Mouse (Mus musculus) urinary bladder, postnatal 36 days (tissue): ENCODE measurements at regions not wholly inside any gene's neighbourhood (a gene's known extent, or its start where the extent isn't known, plus 50 kb on each side); places are given as distances from the start of the nearest gene placed in this dataset.

Source experiments
- DNase-seq, 2 experiments: peaks; one replicate each; pipeline ENCODE4 v3.0.0; 2022; ENCODE audit warnings: low spot score in 2 of 2, mixed read lengths in 1 of 2

GRCm38 (mm10) chr15:62901955-62902354 is 943.0 kb downstream of the Gsdmc2 start:
- DNase-seq = no peak

- DNase-seq = no peak
Observed at GRCm38 (mm10) chr15:62889798-62890197, 955.2 kb downstream of the Gsdmc2 start.

GRCm38 (mm10) chr15:62885331-62885730 is 959.6 kb downstream of the Gsdmc2 start:
- no peak for DNase-seq

- no peak for DNase-seq
Observed at GRCm38 (mm10) chr15:62871082-62871766, 973.8 kb downstream of the Gsdmc2 start.

GRCm38 (mm10) chr15:62862574-62862973 is 982.4 kb downstream of the Gsdmc2 start:
- no peak for DNase-seq

- no peak for DNase-seq
Observed at GRCm38 (mm10) chr15:62861422-62861821, 983.6 kb downstream of the Gsdmc2 start.

GRCm38 (mm10) chr15:62849326-62849725 is 995.7 kb downstream of the Gsdmc2 start:
- no peak for DNase-seq

- DNase-seq = no peak
Observed at GRCm38 (mm10) chr15:62845884-62846283, 999.1 kb downstream of the Gsdmc2 start.

- DNase-seq = no peak
Observed at GRCm38 (mm10) chr15:62825586-62825985, 1019.4 kb downstream of the Gsdmc2 start.

- no peak for DNase-seq
Observed at GRCm38 (mm10) chr15:62823861-62824518, 1021.0 kb downstream of the Gsdmc2 start.

- DNase-seq = no peak
Observed at GRCm38 (mm10) chr15:62822305-62822704, 1022.7 kb downstream of the Gsdmc2 start.

- no peak for DNase-seq
Observed at GRCm38 (mm10) chr15:62813093-62813492, 1031.9 kb downstream of the Gsdmc2 start.

- no peak for DNase-seq
Observed at GRCm38 (mm10) chr15:62812026-62812425, 1033.0 kb downstream of the Gsdmc2 start.

GRCm38 (mm10) chr15:62809320-62809719 is 1035.7 kb downstream of the Gsdmc2 start:
- no peak for DNase-seq

GRCm38 (mm10) chr15:62808087-62808808 is 1036.7 kb downstream of the Gsdmc2 start:
- no peak for DNase-seq

- DNase-seq = no peak
Observed at GRCm38 (mm10) chr15:62807364-62807763, 1037.6 kb downstream of the Gsdmc2 start.

- no peak for DNase-seq
Observed at GRCm38 (mm10) chr15:62802770-62803169, 1042.2 kb downstream of the Gsdmc2 start.

GRCm38 (mm10) chr15:62798731-62799130 is 1046.2 kb downstream of the Gsdmc2 start:
- DNase-seq = peak in 1 of 2 experiments; percentile 8

- no peak for DNase-seq
Observed at GRCm38 (mm10) chr15:62793569-62793968, 1051.4 kb downstream of the Gsdmc2 start.

- DNase-seq = no peak
Observed at GRCm38 (mm10) chr15:62792084-62792483, 1052.9 kb downstream of the Gsdmc2 start.

- no peak for DNase-seq
Observed at GRCm38 (mm10) chr15:62787753-62788152, 1057.2 kb downstream of the Gsdmc2 start.

GRCm38 (mm10) chr15:62786315-62786714 is 1058.7 kb downstream of the Gsdmc2 start:
- no peak for DNase-seq
